Mouse (Mus musculus) liver, embryonic 15.5 days (tissue): ENCODE results near the gene Gmds. TPM values are rescaled to one million over a fixed set of nuclear protein-coding genes. Genes with fewer than 3 reads are reported as not detected.

ENCODE experiments used
- ATAC-seq: fragments of 200-750 bp; cut with Nextera tagmentation; 2 replicates; pipeline ENCODE4 v1.8.0; 2017; ENCODE audit warnings: moderate number of reproducible peaks, mild to moderate bottlenecking, moderate library complexity; ENCODE audit not compliant: insufficient read depth
- H3K27ac ChIP-seq: fragments of 300-500 bp; sonication (generic); replicated peaks from 2 replicates; pipeline ENCODE4 v1.5.1; 2015; ENCODE audit warnings: mild to moderate bottlenecking, inconsistent platforms
- H3K27me3 ChIP-seq: fragments of 300-500 bp; sonication (generic); 2 replicates; pipeline ENCODE4 v1.6.1; 2015; ENCODE audit warnings: mild to moderate bottlenecking, inconsistent platforms
- H3K36me3 ChIP-seq: fragments of 300-500 bp; sonication (generic); replicated peaks from 2 replicates; pipeline ENCODE4 v1.6.1; 2015; ENCODE audit warnings: moderate library complexity, mild to moderate bottlenecking, inconsistent platforms
- H3K4me1 ChIP-seq: fragments of 300-500 bp; sonication (generic); replicated peaks from 2 replicates; pipeline ENCODE4 v1.6.1; 2015; ENCODE audit warnings: inconsistent platforms
- H3K4me2 ChIP-seq: fragments of 300-500 bp; sonication (generic); 2 replicates; pipeline ENCODE4 v1.6.1; 2015; ENCODE audit warnings: moderate library complexity, mild to moderate bottlenecking, inconsistent platforms
- H3K4me3 ChIP-seq: fragments of 300-500 bp; sonication (generic); replicated peaks from 2 replicates; pipeline ENCODE4 v1.5.1; 2015; ENCODE audit warnings: mild to moderate bottlenecking, inconsistent platforms
- H3K9ac ChIP-seq: fragments of 300-500 bp; sonication (generic); 2 replicates; pipeline ENCODE4 v1.6.1; 2015; ENCODE audit warnings: moderate library complexity, mild to moderate bottlenecking, inconsistent platforms
- H3K9me3 ChIP-seq: fragments of 300-500 bp; sonication (generic); replicated peaks from 2 replicates; pipeline ENCODE4 v1.6.1; 2016; ENCODE audit warnings: inconsistent platforms
- WGBS: fragments of 180-500 bp; shearing (Covaris S2); methylation state at CpG from one replicate; pipeline ENCODE4 v1.1.7; 2015; ENCODE audit warnings: mixed read lengths; ENCODE audit not compliant: insufficient replicate concordance; 5-methylcytosine and 5-hydroxymethylcytosine counted together
- polyA plus RNA-seq: library from polyadenylated mRNA; unstranded; fragments of >200 nt; fragmentation: Nextera tagmentation; extraction: Ambion mirVana; gene quantifications from 2 replicates; pipeline ENCODE4 v1.2.1, GENCODE M21; 2015

Gene Gmds
- polyA plus RNA-seq, 1 experiment from 2014 or later = 7.0 TPM

GRCm38 (mm10) chr13:32158240-32158639 is 180.3 kb downstream of the Gmds start:
- H3K27ac ChIP-seq = no peak overlapping the region
- H3K4me2 ChIP-seq = no peak overlapping the region
- WGBS = 56% methylated on average over 2 of the region's 2 CpGs
- no peaks in the 10 kb centered on the region for H3K9me3 ChIP-seq
- H3K4me3 ChIP-seq = no peak overlapping the region
- H3K36me3 ChIP-seq = no peaks in the 10 kb centered on the region
- no peak overlapping the region for H3K9ac ChIP-seq
- H3K27me3 ChIP-seq = no peaks in the 10 kb centered on the region
- no peaks in the 10 kb centered on the region for H3K4me1 ChIP-seq
- ATAC-seq = no peak

DNA sequence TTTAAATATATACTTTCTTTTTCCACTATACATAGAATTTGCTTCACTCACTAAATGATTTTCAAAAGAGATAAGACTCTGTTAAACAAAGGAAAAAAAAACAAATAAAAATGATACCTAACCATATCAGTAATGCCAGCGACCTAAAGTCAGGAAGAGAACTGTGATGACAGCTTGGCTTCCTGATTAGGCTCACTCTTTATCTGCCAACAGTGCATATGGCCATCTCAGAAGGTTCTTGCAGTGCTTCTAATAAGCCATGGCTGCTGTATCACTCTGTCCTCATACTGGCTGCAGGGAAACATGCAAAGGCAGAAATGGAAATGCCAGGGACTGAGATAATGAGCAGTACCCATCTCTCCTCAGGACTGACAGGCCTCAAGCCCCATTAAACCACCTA is 192.6 kb downstream of the Gmds start:
- no peaks in the 10 kb centered on the region for H3K36me3 ChIP-seq
- no peak overlapping the region for H3K4me3 ChIP-seq
- no peaks in the 10 kb centered on the region for H3K9me3 ChIP-seq
- H3K4me2 ChIP-seq = no peak overlapping the region
- ATAC-seq = peak; percentile 63
- no peaks in the 10 kb centered on the region for H3K27me3 ChIP-seq
- H3K9ac ChIP-seq = no peak overlapping the region
- 6% methylated on average over 1 of the region's 1 CpGs for WGBS
- H3K27ac ChIP-seq = no peak overlapping the region
- peaks cover 8% of the 10 kb centered on the region; the same call in 1 of the 2 replicates for H3K4me1 ChIP-seq

DNA sequence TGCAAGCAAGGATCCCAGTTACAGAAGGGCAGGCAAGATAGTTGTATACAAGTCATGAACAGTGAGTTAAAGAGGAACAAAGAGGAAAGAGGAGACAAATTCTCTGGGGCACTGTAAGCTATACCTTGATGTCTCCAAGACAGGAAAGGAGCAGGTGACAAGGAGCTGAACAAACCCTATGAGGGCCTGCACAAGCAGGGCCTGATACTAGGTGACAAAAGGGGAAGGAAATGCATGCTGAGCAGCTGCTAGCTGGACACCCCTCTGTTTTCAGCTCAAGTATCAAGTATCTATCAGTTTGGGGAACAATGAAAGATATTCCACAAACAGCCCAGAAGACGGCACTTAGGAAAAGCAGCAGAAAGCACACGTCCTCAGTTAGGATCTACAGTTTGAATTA is 193.4 kb downstream of the Gmds start:
- ATAC-seq = no peak
- no peak overlapping the region for H3K4me3 ChIP-seq
- H3K4me1 ChIP-seq = peaks cover 8% of the 10 kb centered on the region; the same call in 1 of the 2 replicates
- no peak overlapping the region for H3K9ac ChIP-seq
- no peak overlapping the region for H3K4me2 ChIP-seq
- H3K9me3 ChIP-seq = no peaks in the 10 kb centered on the region
- WGBS = 36% methylated on average over 2 of the region's 2 CpGs
- no peaks in the 10 kb centered on the region for H3K27me3 ChIP-seq
- no peaks in the 10 kb centered on the region for H3K36me3 ChIP-seq
- H3K27ac ChIP-seq = no peak overlapping the region

DNA sequence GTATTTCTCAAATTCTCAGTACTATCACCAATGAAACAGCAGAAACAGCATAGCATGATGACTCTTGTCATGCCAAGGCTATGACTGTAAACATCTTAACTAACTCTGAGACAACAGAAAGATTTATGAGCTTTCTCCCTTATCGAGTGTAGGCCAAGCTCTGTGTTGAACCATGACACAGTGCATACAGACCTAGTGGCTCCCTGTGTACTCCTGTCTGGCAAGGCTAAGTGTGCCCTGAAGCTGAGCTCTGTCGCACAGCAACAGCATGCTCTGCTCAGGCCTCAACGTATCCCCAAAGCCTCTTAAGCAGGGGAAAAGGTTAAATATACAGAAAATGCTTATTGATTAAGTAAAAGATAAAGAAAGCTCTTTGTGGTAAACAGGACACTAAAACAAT is 194.9 kb downstream of the Gmds start:
- no peak overlapping the region for H3K9ac ChIP-seq
- H3K4me3 ChIP-seq = no peak overlapping the region
- no peak overlapping the region for H3K4me2 ChIP-seq
- H3K4me1 ChIP-seq = peaks cover 8% of the 10 kb centered on the region; the same call in 1 of the 2 replicates
- H3K27me3 ChIP-seq = no peaks in the 10 kb centered on the region
- H3K36me3 ChIP-seq = no peaks in the 10 kb centered on the region
- no peak for ATAC-seq
- no peaks in the 10 kb centered on the region for H3K9me3 ChIP-seq
- 76% methylated on average over 3 of the region's 3 CpGs for WGBS
- H3K27ac ChIP-seq = no peak overlapping the region

GRCm38 (mm10) chr13:32134663-32135273 is 203.8 kb downstream of the Gmds start:
- ATAC-seq = no peak
- H3K9ac ChIP-seq = no peak overlapping the region
- no peak overlapping the region for H3K4me2 ChIP-seq
- no peaks in the 10 kb centered on the region for H3K4me1 ChIP-seq
- H3K27ac ChIP-seq = no peak overlapping the region
- no peak overlapping the region for H3K4me3 ChIP-seq
- no peaks in the 10 kb centered on the region for H3K36me3 ChIP-seq
- H3K27me3 ChIP-seq = no peaks in the 10 kb centered on the region
- no peaks in the 10 kb centered on the region for H3K9me3 ChIP-seq
- WGBS = 63% methylated on average over 4 of the region's 4 CpGs

- H3K4me3 ChIP-seq = no peak overlapping the region
- WGBS = 22% methylated on average over 1 of the region's 1 CpGs
- H3K36me3 ChIP-seq = no peaks in the 10 kb centered on the region
- H3K27me3 ChIP-seq = no peaks in the 10 kb centered on the region
- no peak overlapping the region for H3K4me2 ChIP-seq
- no peaks in the 10 kb centered on the region for H3K4me1 ChIP-seq
- no peaks in the 10 kb centered on the region for H3K9me3 ChIP-seq
- ATAC-seq = no peak
- H3K27ac ChIP-seq = no peak overlapping the region
- no peak overlapping the region for H3K9ac ChIP-seq
Observed at GRCm38 (mm10) chr13:32129970-32130369, 208.6 kb downstream of the Gmds start.

GRCm38 (mm10) chr13:32118386-32118785 is 220.2 kb downstream of the Gmds start:
- no peak overlapping the region for H3K4me2 ChIP-seq
- no peak overlapping the region for H3K9ac ChIP-seq
- no peaks in the 10 kb centered on the region for H3K4me1 ChIP-seq
- H3K4me3 ChIP-seq = no peak overlapping the region
- H3K27me3 ChIP-seq = no peaks in the 10 kb centered on the region
- no peaks in the 10 kb centered on the region for H3K36me3 ChIP-seq
- H3K9me3 ChIP-seq = no peaks in the 10 kb centered on the region
- no peak for ATAC-seq
- 34% methylated on average over 1 of the region's 1 CpGs for WGBS
- no peak overlapping the region for H3K27ac ChIP-seq

DNA sequence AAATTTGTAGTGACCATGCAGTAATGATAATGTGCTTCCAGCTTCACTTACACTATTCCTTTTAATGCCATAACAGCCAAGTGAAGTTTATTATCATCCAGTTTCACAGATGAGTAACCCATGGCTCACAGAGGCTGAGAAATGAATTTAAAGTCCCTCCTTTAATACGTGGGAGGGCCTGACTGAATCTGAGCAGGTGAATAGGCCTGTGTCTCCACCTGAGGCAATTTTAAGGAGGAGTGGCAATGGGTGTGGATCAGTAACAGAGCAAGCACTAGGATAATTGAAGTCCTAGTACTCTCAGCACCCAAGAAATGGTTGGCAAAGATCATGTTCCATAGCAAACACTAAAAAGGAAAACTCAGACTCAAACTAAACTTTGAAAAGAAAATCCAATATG is 223.1 kb downstream of the Gmds start:
- Histone ChIP-seq H3K9me3 (no peaks in the 10 kb centered on the region), H3K36me3 (no peaks in the 10 kb centered on the region), H3K4me2 (no peak overlapping the region), H3K4me3 (no peak overlapping the region), H3K4me1 (no peaks in the 10 kb centered on the region), H3K9ac (no peak overlapping the region), H3K27ac (no peak overlapping the region), H3K27me3 (no peaks in the 10 kb centered on the region)
- ATAC-seq = no peak
- 51% methylated on average over 1 of the region's 1 CpGs for WGBS

DNA sequence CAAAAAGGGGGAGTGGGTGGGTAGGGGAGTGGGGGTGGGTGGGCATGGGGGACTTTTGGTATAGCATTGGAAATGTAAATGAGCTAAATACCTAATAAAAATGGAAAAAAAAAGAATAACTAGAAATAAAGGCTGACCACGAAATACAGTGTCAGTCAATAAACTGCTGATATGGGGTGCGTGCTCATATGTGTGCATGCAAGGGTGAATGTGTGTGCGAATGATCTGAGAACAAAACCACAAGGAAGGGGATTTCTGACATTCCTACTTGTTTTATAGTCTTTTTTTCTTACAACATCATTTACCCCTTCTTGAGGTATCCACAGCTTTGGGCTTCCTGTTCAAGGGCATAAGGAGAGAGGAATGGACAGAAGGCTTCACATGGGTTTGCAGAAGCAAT is 224.7 kb downstream of the Gmds start:
- no peak overlapping the region for H3K9ac ChIP-seq
- no peaks in the 10 kb centered on the region for H3K4me1 ChIP-seq
- no peak for ATAC-seq
- no peak overlapping the region for H3K4me2 ChIP-seq
- no peak overlapping the region for H3K4me3 ChIP-seq
- no peaks in the 10 kb centered on the region for H3K36me3 ChIP-seq
- WGBS = 73% methylated on average over 3 of the region's 3 CpGs
- no peaks in the 10 kb centered on the region for H3K9me3 ChIP-seq
- no peak overlapping the region for H3K27ac ChIP-seq
- no peaks in the 10 kb centered on the region for H3K27me3 ChIP-seq

DNA sequence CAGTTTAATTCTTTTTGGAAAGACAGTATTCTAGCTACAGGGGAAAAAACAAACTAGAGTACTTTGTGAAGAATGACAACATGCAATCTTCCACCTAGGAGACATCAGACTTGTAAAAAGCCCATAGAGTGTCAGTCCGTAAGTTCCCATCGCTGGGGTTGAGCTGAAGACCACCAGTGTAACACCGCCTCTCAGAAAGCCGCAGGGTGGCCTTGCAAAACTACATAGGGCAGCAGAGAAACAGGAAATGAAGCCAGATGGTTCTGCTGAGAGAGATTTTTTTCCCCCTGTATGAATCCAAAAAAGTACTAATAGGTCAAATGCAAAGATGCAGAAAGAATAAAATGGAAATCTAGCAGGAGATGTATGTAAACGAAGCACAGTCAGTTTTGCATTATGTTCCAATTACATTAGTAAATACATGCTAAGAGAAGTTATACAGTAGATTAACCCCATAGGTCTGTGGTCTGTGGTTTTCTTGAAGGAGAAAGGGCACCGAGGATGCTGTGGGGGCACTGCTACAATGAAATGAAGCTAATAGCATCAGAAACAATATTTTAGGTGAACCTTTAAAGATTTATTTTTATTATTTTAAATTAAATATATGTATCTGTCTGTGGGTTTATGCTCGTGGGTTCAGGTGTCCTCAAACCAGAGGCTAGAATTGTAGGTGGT is 250.1 kb downstream of the Gmds start:
- WGBS = 32% methylated on average over 7 of the region's 7 CpGs
- no peaks in the 10 kb centered on the region for H3K4me1 ChIP-seq
- no peak overlapping the region for H3K9ac ChIP-seq
- no peak for ATAC-seq
- H3K27me3 ChIP-seq = no peaks in the 10 kb centered on the region
- H3K36me3 ChIP-seq = no peaks in the 10 kb centered on the region
- H3K4me3 ChIP-seq = no peak overlapping the region
- H3K9me3 ChIP-seq = no peaks in the 10 kb centered on the region
- H3K27ac ChIP-seq = no peak overlapping the region
- no peak overlapping the region for H3K4me2 ChIP-seq

- no peak overlapping the region for H3K27ac ChIP-seq
- no peaks in the 10 kb centered on the region for H3K27me3 ChIP-seq
- no peak overlapping the region for H3K4me2 ChIP-seq
- ATAC-seq = no peak
- no peaks in the 10 kb centered on the region for H3K36me3 ChIP-seq
- H3K9ac ChIP-seq = no peak overlapping the region
- H3K4me3 ChIP-seq = no peak overlapping the region
- H3K9me3 ChIP-seq = no peaks in the 10 kb centered on the region
- no peaks in the 10 kb centered on the region for H3K4me1 ChIP-seq
- 55% methylated on average over 6 of the region's 6 CpGs for WGBS
Observed at GRCm38 (mm10) chr13:32080520-32081249, 257.9 kb downstream of the Gmds start.
